Mouse (Mus musculus) lung, postnatal 0 days (tissue): ENCODE measurements around the gene Tnk2.

ENCODE experiments used
- CTCF ChIP-seq: IDR thresholded peaks from 2 replicates; pipeline ENCODE4 v1.5.1; 2016; ENCODE audit warnings: antibody characterized with exemption, mild to moderate bottlenecking
- EP300 ChIP-seq: IDR thresholded peaks from 2 replicates; pipeline ENCODE4 v1.6.1; 2016; ENCODE audit warnings: antibody characterized with exemption, mild to moderate bottlenecking, control low read depth

- no peak for TF ChIP-seq CTCF
- no peak for TF ChIP-seq EP300
These were observed 35.1 kb downstream of the Tnk2 start for GRCm38 (mm10) chr16:32678812-32679211.
